Mouse (Mus musculus) megakaryocyte, embryonic 14.5 days (primary cell): ENCODE results near the gene Rplp2. TPM values are rescaled to one million over a fixed set of nuclear protein-coding genes. Genes with fewer than 3 reads are reported as not detected.
A peak's percentile ranks its signal among the peaks of the same experiment; 100 is the strongest.

Experiments used
- H3K27me3 ChIP-seq: replicated peaks from 2 replicates; pipeline ENCODE3; 2012; ENCODE audit warnings: inconsistent platforms
- H3K36me3 ChIP-seq: replicated peaks from 2 replicates; pipeline ENCODE3; 2012; ENCODE audit warnings: low read length, inconsistent platforms, mixed read lengths
- H3K4me1 ChIP-seq: 2 replicates; pipeline ENCODE4 v1.6.1; 2012; ENCODE audit warnings: inconsistent platforms
- H3K4me3 ChIP-seq: replicated peaks from 2 replicates; pipeline ENCODE3; 2012; ENCODE audit warnings: moderate library complexity, mild to moderate bottlenecking, inconsistent platforms
- H3K9me3 ChIP-seq: 2 replicates; pipeline ENCODE4 v1.6.1; 2012; ENCODE audit warnings: inconsistent platforms
- FLI1 ChIP-seq: IDR thresholded peaks from 2 replicates; pipeline ENCODE4 v1.6.1; 2012; ENCODE audit warnings: low read length, inconsistent platforms, mixed read lengths
- GATA1 ChIP-seq: IDR thresholded peaks from 3 replicates; pipeline ENCODE4 v1.6.1; 2012; ENCODE audit warnings: mixed read lengths, low read length, inconsistent platforms, borderline replicate concordance
- polyA plus RNA-seq: library from polyadenylated mRNA; stranded (reverse); fragments of >175 nt; gene quantifications from 2 replicates; pipeline ENCODE4 v1.2.3, GENCODE M21; 2012; ENCODE audit warnings: low replicate concordance; ENCODE audit not compliant: insufficient read depth

Gene Rplp2
- polyA plus RNA-seq, 1 experiment = 9,533 TPM

- peaks cover 93% of the 10 kb centered on the region for H3K4me1 ChIP-seq
- H3K9me3 ChIP-seq = no peaks in the 10 kb centered on the region
- TF ChIP-seq GATA1 (no peak), FLI1 (no peak)
- H3K27me3 ChIP-seq = no peaks in the 10 kb centered on the region
- H3K4me3 ChIP-seq = peak overlapping the region; percentile 81
- H3K36me3 ChIP-seq = peaks cover 69% of the 10 kb centered on the region
Measured at GRCm38 (mm10) chr7:141481498-141482401, 34.6 kb downstream of the Rplp2 start.

DNA sequence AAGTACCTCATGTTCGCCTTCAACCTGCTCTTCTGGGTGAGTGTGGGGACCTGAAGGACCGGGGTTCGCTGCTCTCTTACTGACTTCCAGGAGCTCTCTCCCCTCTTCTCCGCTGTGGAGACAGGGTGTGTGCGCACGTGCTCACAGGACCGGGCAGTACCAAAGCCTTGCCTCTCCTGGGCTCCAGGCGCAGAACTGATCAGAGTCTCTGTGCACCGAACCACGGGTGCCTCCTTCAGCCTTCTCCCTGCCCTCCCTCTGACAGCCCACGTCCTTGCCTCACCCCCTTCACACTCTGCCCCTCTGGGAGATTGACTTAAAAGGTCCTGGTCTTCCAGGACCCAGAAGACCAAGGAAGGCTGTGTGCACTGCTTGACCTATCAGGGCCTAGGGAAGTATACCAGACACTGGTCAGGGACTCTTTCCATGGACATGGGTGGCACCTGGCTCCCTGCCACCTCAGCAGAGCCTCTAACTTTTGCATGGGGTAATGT lies 35.4 kb downstream of the Rplp2 start:
- TF ChIP-seq GATA1 (no peak), FLI1 (no peak)
- no peak overlapping the region for H3K4me3 ChIP-seq
- peaks cover 77% of the 10 kb centered on the region for H3K36me3 ChIP-seq

DNA sequence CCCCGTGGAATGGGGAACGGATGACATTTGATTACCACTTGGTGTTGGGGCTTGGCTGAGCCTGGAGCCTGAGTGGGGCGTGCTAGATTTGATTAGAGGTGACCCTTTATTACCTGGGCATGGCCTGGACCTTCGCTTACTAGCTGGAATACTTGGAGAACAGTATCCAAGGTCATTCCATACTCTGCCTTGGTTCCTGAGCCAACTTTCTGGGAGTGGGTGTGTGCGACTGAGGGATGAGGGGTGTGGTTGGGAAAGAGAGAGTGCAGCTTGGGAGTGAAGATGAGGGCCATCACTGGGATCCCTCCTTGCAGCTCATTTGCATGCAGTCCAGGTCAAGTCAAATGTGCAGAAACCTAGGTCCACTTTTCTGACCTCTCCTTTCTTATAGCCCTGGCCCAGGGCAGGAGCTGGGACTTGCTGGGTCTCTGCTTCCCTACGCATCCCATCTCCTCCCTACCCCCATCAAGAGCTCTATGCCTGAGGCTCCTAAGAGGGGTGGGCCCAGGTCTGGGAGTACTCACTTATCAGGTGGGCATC lies 36.0 kb downstream of the Rplp2 start:
- TF ChIP-seq FLI1 (no peak), GATA1 (no peak)
- H3K4me1 ChIP-seq = peaks cover 93% of the 10 kb centered on the region
- no peaks in the 10 kb centered on the region for H3K9me3 ChIP-seq
- H3K4me3 ChIP-seq = no peak overlapping the region
- no peaks in the 10 kb centered on the region for H3K27me3 ChIP-seq
- peaks cover 83% of the 10 kb centered on the region for H3K36me3 ChIP-seq

More for the DNA sequence above, 35.4 kb downstream of the Rplp2 start:
- Histone ChIP-seq H3K4me1 (peaks cover 93% of the 10 kb centered on the region), H3K27me3 (no peaks in the 10 kb centered on the region), H3K9me3 (no peaks in the 10 kb centered on the region)

DNA sequence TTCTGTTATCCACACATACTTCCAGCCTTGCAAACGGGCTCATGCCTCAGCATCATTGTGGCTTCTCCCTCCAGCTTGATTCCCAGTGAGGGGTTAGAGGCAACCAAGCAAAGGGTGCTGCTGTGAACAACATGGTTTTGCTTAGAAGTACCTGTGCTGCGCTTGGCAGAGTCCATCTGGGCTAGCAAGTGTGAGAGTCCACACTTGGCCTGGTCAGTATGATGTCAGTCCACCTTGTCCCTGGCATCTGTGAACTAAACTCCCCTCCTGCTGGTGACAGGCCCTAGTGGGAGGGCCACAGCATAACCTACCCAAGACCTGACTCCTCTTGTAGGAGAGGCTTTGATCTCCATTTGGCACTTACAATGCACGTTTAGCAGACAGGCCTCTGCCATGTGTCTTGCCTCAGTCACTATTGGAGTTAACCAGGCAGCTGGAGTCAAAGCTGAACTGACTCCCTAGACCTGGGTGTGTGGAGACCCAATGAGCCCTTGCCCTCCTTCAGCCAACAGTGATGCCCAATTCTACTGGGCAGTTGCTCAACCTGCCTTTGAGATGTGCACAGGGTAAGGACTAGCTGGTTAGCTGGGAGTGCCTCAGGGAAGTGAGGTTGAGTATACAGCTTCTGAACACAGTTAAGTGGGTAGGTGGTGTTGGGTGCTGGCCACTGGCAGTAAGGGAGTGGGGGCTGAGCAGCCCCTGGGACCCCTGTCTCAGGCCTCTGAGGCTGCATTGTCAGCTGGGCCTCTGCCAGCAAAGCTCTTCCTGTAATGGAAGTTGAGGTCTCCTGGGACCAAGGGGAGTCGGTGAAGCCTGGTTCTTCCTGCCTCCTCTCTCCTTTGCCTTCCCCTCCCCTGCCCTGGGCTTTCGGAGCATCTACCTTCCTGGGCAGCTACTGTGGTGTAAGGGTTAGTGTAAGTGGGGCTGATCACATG lies 37.3 kb downstream of the Rplp2 start:
- peaks cover 91% of the 10 kb centered on the region for H3K4me1 ChIP-seq

DNA sequence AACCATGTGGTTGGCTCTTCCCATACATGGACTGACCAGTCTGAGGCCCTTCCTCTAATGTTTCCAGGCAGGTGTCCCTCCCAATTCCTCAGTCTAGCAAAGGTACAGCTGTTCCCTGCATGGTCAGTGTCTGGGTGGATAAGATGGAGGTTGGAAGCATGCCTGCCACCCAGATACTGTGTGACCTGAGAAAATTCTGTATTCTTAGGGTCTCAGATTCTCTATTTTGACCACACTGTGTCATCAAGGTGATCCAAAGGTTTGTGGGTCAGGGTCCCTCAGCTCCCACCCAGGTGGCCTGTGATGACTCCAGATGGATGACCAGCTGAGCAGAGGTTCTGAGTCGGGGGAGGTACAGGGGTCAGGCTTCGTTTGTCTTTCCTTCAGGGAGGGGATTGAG lies 38.0 kb downstream of the Rplp2 start:
- no peak for TF ChIP-seq GATA1
- TF ChIP-seq FLI1 = no peak
- Histone ChIP-seq H3K4me3 (no peak overlapping the region), H3K9me3 (no peaks in the 10 kb centered on the region), H3K27me3 (no peaks in the 10 kb centered on the region), H3K4me1 (peaks cover 91% of the 10 kb centered on the region), H3K36me3 (peaks cover 93% of the 10 kb centered on the region)

More for the DNA sequence above, 37.3 kb downstream of the Rplp2 start:
- Histone ChIP-seq H3K27me3 (no peaks in the 10 kb centered on the region), H3K4me3 (no peak overlapping the region), H3K36me3 (peaks cover 90% of the 10 kb centered on the region), H3K9me3 (no peaks in the 10 kb centered on the region)
- TF ChIP-seq FLI1 (no peak), GATA1 (no peak)

- H3K9me3 ChIP-seq = no peaks in the 10 kb centered on the region
- H3K36me3 ChIP-seq = peaks cover 96% of the 10 kb centered on the region
- TF ChIP-seq FLI1 (no peak), GATA1 (no peak)
Measured at GRCm38 (mm10) chr7:141485606-141486005, 38.4 kb downstream of the Rplp2 start.

GRCm38 (mm10) chr7:141486239-141486638 lies 39.1 kb downstream of the Rplp2 start:
- H3K27me3 ChIP-seq = no peaks in the 10 kb centered on the region
- H3K36me3 ChIP-seq = peaks cover 99% of the 10 kb centered on the region
- H3K9me3 ChIP-seq = no peaks in the 10 kb centered on the region
- no peak for TF ChIP-seq FLI1
- no peak for TF ChIP-seq GATA1
- peaks cover 90% of the 10 kb centered on the region for H3K4me1 ChIP-seq
- H3K4me3 ChIP-seq = no peak overlapping the region

More at GRCm38 (mm10) chr7:141485606-141486005, 38.4 kb downstream of the Rplp2 start:
- H3K4me1 ChIP-seq = peaks cover 90% of the 10 kb centered on the region
- H3K27me3 ChIP-seq = no peaks in the 10 kb centered on the region
- no peak overlapping the region for H3K4me3 ChIP-seq

DNA sequence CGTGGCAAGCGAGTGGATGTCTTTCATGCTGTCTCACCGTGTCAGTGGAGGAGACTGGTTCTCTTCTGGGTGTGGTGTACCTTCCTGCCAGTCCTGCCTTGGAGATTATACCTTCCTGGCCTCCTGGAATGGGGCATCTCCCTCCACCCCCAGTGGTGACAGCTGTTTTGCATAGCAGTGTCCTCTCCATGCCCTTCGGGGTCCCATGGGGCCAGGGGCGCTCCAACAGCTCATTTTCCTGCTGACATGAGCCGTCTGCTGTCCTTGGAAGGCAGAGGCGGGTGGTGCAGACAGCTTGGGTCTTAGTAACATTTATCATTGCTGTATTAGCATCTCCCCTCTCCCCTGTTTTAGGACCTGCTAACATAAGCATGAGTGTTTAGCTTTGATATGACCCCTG lies 40.0 kb downstream of the Rplp2 start:
- Histone ChIP-seq H3K36me3 (peaks cover 99% of the 10 kb centered on the region), H3K4me1 (peaks cover 89% of the 10 kb centered on the region), H3K9me3 (no peaks in the 10 kb centered on the region), H3K4me3 (no peak overlapping the region), H3K27me3 (no peaks in the 10 kb centered on the region)
- TF ChIP-seq FLI1 (no peak), GATA1 (no peak)

DNA sequence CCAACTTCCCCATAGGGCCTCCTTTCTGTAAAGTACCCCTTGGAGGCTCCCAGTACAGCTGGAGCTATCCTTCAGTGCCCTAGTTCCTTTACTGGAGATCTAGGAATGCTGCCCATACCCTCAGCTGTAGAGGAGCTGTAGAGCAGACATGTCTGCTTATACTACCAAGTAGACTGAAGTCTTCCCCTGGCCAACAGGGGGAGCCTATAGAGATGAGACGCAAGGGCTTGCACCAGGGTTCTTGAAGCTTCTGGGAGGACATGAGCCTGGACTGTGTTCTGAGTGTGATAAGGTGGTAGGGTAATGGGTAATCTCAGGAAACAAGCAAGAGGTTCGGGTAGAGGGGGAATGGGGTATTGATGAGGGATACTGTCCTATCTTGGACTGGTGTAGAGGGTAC lies 44.0 kb downstream of the Rplp2 start:
- Histone ChIP-seq H3K9me3 (no peaks in the 10 kb centered on the region), H3K36me3 (peaks cover 99% of the 10 kb centered on the region), H3K27me3 (no peaks in the 10 kb centered on the region), H3K4me3 (no peak overlapping the region), H3K4me1 (peaks cover 56% of the 10 kb centered on the region)
- no peak for TF ChIP-seq FLI1
